Mouse (Mus musculus) MEL (cell line): ENCODE results near the gene Atxn3. TPM values are rescaled to one million over a fixed set of nuclear protein-coding genes. Genes with fewer than 3 reads are reported as not detected.

Source experiments
- DNase-seq: peaks from one replicate; pipeline ENCODE4 v3.0.0; 2011; ENCODE audit warnings: low read depth, low spot score
- H3K27ac ChIP-seq: 2 replicates; pipeline ENCODE4 v1.5.1; 2012; ENCODE audit warnings: low read depth, mild to moderate bottlenecking, control low read depth, low read length, moderate library complexity; ENCODE audit not compliant: control insufficient read depth
- H3K27me3 ChIP-seq, 2 experiments: fragments of 150-350 bp in 1 of 2; sonication (generic) in 1 of 2; 2 replicates each; pipeline ENCODE4 v1.6.1; 2012; ENCODE audit warnings: low read length in 2 of 2, mild to moderate bottlenecking in 2 of 2, improper control_type of control experiment in 1 of 2, moderate library complexity in 1 of 2; ENCODE audit not compliant: insufficient read depth in 2 of 2, control insufficient read depth in 1 of 2
- H3K36me3 ChIP-seq, 2 experiments: 2 replicates each; pipeline ENCODE4 v1.6.1; 2012 to 2014; ENCODE audit warnings: low read length in 2 of 2, improper control_type of control experiment in 1 of 2, inconsistent platforms in 1 of 2, mild to moderate bottlenecking in 1 of 2; ENCODE audit not compliant: insufficient read depth in 2 of 2, control insufficient read depth in 1 of 2
- H3K4me1 ChIP-seq, 2 experiments: fragments of 150-350 bp in 1 of 2; sonication (generic) in 1 of 2; 2 replicates each; pipeline ENCODE4 v1.6.1; 2012; ENCODE audit warnings: low read length in 2 of 2, improper control_type of control experiment in 1 of 2, mild to moderate bottlenecking in 1 of 2; ENCODE audit not compliant: insufficient read depth in 2 of 2, control insufficient read depth in 1 of 2
- H3K4me3 ChIP-seq, 2 experiments: fragments of 150-350 bp in 1 of 2; sonication (generic) in 1 of 2; 2 replicates each; pipeline ENCODE4 v1.5.1; 2012; ENCODE audit warnings: low read depth in 2 of 2, low read length in 2 of 2, mild to moderate bottlenecking in 2 of 2, moderate library complexity in 2 of 2, control low read depth in 1 of 2, improper control_type of control experiment in 1 of 2; ENCODE audit not compliant: control insufficient read depth in 1 of 2, insufficient read depth in 1 of 2
- H3K79me2 ChIP-seq: 2 replicates; pipeline ENCODE4 v1.6.1; 2012; ENCODE audit warnings: mild to moderate bottlenecking, low read length, moderate library complexity; ENCODE audit not compliant: control insufficient read depth, poor library complexity, insufficient read depth
- H3K9ac ChIP-seq: 2 replicates; pipeline ENCODE4 v1.6.1; 2012; ENCODE audit warnings: low read depth, mild to moderate bottlenecking, control low read depth, low read length, moderate library complexity; ENCODE audit not compliant: control insufficient read depth, poor library complexity, severe bottlenecking
- H3K9me3 ChIP-seq: fragments of 150-350 bp; sonication (generic); replicated peaks from 2 replicates; pipeline ENCODE4 v1.6.1; 2012; ENCODE audit warnings: mild to moderate bottlenecking, low read length, improper control_type of control experiment, moderate library complexity; ENCODE audit not compliant: insufficient read depth
- BHLHE40 ChIP-seq: IDR thresholded peaks from 2 replicates; pipeline ENCODE4 v1.6.1; 2012; ENCODE audit warnings: low read depth, mild to moderate bottlenecking, inconsistent platforms, low read length, improper control_type of control experiment, borderline replicate concordance
- CHD1 ChIP-seq: IDR thresholded peaks from 2 replicates; pipeline ENCODE4 v1.6.1; 2012; ENCODE audit warnings: low read depth, mild to moderate bottlenecking, inconsistent platforms, low read length, improper control_type of control experiment
- CTCF ChIP-seq, 3 experiments: IDR thresholded peaks in 2 of 3; conservative IDR thresholded peaks in 1 of 3; 2 replicates each; pipeline ENCODE4 v1.5.1; 2011 to 2012; ENCODE audit warnings: low read length in 3 of 3, low read depth in 2 of 3, mild to moderate bottlenecking in 2 of 3, improper control_type of control experiment in 1 of 3, inconsistent platforms in 1 of 3, mixed read lengths in 1 of 3, moderate library complexity in 1 of 3; ENCODE audit not compliant: control insufficient read depth in 1 of 3, insufficient read depth in 1 of 3, poor library complexity in 1 of 3, severe bottlenecking in 1 of 3
- E2F4 ChIP-seq: IDR thresholded peaks from 2 replicates; pipeline ENCODE4 v1.6.1; 2011; ENCODE audit warnings: low read depth, low read length, improper control_type of control experiment, borderline replicate concordance
- ELF1 ChIP-seq: IDR thresholded peaks from 2 replicates; pipeline ENCODE4 v1.6.1; 2014; ENCODE audit warnings: low read depth, mild to moderate bottlenecking, inconsistent platforms, low read length, improper control_type of control experiment, moderate library complexity
- EP300 ChIP-seq, 2 experiments: IDR thresholded peaks; 2 replicates each; pipeline ENCODE4 v1.6.1; 2011; ENCODE audit warnings: improper control_type of control experiment in 2 of 2, low read length in 2 of 2, low read depth in 1 of 2, mild to moderate bottlenecking in 1 of 2
- ETS1 ChIP-seq: IDR thresholded peaks from 2 replicates; pipeline ENCODE4 v1.6.1; 2012; ENCODE audit warnings: low read depth, mild to moderate bottlenecking, inconsistent platforms, low read length, improper control_type of control experiment, moderate library complexity
- GATA1 ChIP-seq: IDR thresholded peaks from 2 replicates; pipeline ENCODE4 v1.6.1; 2011; ENCODE audit warnings: low read depth, low read length, improper control_type of control experiment
- HCFC1 ChIP-seq: IDR thresholded peaks from 2 replicates; pipeline ENCODE4 v1.6.1; 2012; ENCODE audit warnings: low read depth, mild to moderate bottlenecking, inconsistent platforms, low read length, improper control_type of control experiment, moderate library complexity
- MAFK ChIP-seq: IDR thresholded peaks from 2 replicates; pipeline ENCODE4 v1.6.1; 2011; ENCODE audit warnings: low read depth, mild to moderate bottlenecking, low read length, improper control_type of control experiment, borderline replicate concordance
- MAZ ChIP-seq: IDR thresholded peaks from 2 replicates; pipeline ENCODE4 v1.6.1; 2012; ENCODE audit warnings: low read depth, mild to moderate bottlenecking, inconsistent platforms, low read length, improper control_type of control experiment
- MXI1 ChIP-seq: IDR thresholded peaks from 2 replicates; pipeline ENCODE4 v1.6.1; 2011; ENCODE audit warnings: mild to moderate bottlenecking, low read depth, low read length, improper control_type of control experiment
- MYB ChIP-seq: IDR thresholded peaks from 2 replicates; pipeline ENCODE4 v1.6.1; 2011; ENCODE audit warnings: mild to moderate bottlenecking, low read depth, low read length, improper control_type of control experiment
- MYC ChIP-seq: IDR thresholded peaks from 2 replicates; pipeline ENCODE4 v1.6.1; 2011; ENCODE audit warnings: low read depth, mild to moderate bottlenecking, low read length, improper control_type of control experiment, moderate library complexity
- NELFE ChIP-seq: IDR thresholded peaks from 2 replicates; pipeline ENCODE4 v1.6.1; 2011; ENCODE audit warnings: low read depth, low read length, improper control_type of control experiment
- NRF1 ChIP-seq: IDR thresholded peaks from 2 replicates; pipeline ENCODE4 v1.6.1; 2014; ENCODE audit warnings: low read depth, mild to moderate bottlenecking, inconsistent platforms, low read length, improper control_type of control experiment, moderate library complexity; ENCODE audit not compliant: poor library complexity, insufficient read depth, severe bottlenecking
- POLR2A ChIP-seq, 2 experiments: IDR thresholded peaks; 2 replicates each; pipeline ENCODE4 v1.6.1; 2011 to 2012; ENCODE audit warnings: low read length in 2 of 2, mild to moderate bottlenecking in 2 of 2, control low read depth in 1 of 2, improper control_type of control experiment in 1 of 2, low read depth in 1 of 2, moderate library complexity in 1 of 2; ENCODE audit not compliant: control insufficient read depth in 1 of 2, insufficient read depth in 1 of 2, poor library complexity in 1 of 2
- POLR2AphosphoS2 ChIP-seq: IDR thresholded peaks from 2 replicates; pipeline ENCODE4 v1.6.1; 2011; ENCODE audit warnings: low read length, improper control_type of control experiment
- POLR2AphosphoS5 ChIP-seq: IDR thresholded peaks from 2 replicates; pipeline ENCODE4 v1.6.1; 2012; ENCODE audit warnings: low read depth, borderline replicate concordance, mild to moderate bottlenecking, inconsistent platforms, low read length, moderate library complexity, mixed read lengths
- RCOR1 ChIP-seq: IDR thresholded peaks from 2 replicates; pipeline ENCODE4 v1.6.1; 2012; ENCODE audit warnings: low read depth, mild to moderate bottlenecking, inconsistent platforms, low read length, improper control_type of control experiment
- SIN3A ChIP-seq: IDR thresholded peaks from 2 replicates; pipeline ENCODE4 v1.6.1; 2012; ENCODE audit warnings: low read length, improper control_type of control experiment, inconsistent platforms
- TAL1 ChIP-seq: IDR thresholded peaks from 2 replicates; pipeline ENCODE4 v1.6.1; 2012; ENCODE audit warnings: mild to moderate bottlenecking, inconsistent platforms, low read length, moderate library complexity, mixed read lengths
- TBP ChIP-seq: IDR thresholded peaks from 2 replicates; pipeline ENCODE4 v1.8.0; 2011; ENCODE audit warnings: low read depth, low read length, improper control_type of control experiment
- TCF12 ChIP-seq: IDR thresholded peaks from 2 replicates; pipeline ENCODE4 v1.6.1; 2014; ENCODE audit warnings: low read depth, mild to moderate bottlenecking, inconsistent platforms, low read length, improper control_type of control experiment, moderate library complexity
- USF1 ChIP-seq: IDR thresholded peaks from 2 replicates; pipeline ENCODE4 v1.6.1; 2014; ENCODE audit warnings: low read depth, mild to moderate bottlenecking, inconsistent platforms, low read length, improper control_type of control experiment, moderate library complexity
- ZKSCAN1 ChIP-seq: IDR thresholded peaks from 2 replicates; pipeline ENCODE4 v1.6.1; 2012; ENCODE audit warnings: low read depth, mild to moderate bottlenecking, inconsistent platforms, low read length, improper control_type of control experiment, moderate library complexity
- polyA plus RNA-seq, 2 experiments: library from polyadenylated mRNA; stranded (reverse) in 1 of 2; unstranded in 1 of 2; fragments of >175 nt in 1 of 2; fragments of >200 nt in 1 of 2; gene quantifications; 2 replicates each; pipeline versions ENCODE4 v1.2.1 to v1.2.4; 2012; ENCODE audit warnings: low replicate concordance in 2 of 2, low read depth in 1 of 2; ENCODE audit not compliant: insufficient read length in 2 of 2, insufficient read depth in 1 of 2, missing spikeins in 1 of 2
- total RNA-seq: library from RNA; depleted of rRNA; stranded (reverse); fragments of 300-350 nt; gene quantifications from 2 replicates; pipeline ENCODE4 v1.2.3, GENCODE M21; 2012

The Atxn3 gene
- total and polyA plus RNA-seq, 3 experiments: 21.8 to 400 (median 27.8) TPM

DNA sequence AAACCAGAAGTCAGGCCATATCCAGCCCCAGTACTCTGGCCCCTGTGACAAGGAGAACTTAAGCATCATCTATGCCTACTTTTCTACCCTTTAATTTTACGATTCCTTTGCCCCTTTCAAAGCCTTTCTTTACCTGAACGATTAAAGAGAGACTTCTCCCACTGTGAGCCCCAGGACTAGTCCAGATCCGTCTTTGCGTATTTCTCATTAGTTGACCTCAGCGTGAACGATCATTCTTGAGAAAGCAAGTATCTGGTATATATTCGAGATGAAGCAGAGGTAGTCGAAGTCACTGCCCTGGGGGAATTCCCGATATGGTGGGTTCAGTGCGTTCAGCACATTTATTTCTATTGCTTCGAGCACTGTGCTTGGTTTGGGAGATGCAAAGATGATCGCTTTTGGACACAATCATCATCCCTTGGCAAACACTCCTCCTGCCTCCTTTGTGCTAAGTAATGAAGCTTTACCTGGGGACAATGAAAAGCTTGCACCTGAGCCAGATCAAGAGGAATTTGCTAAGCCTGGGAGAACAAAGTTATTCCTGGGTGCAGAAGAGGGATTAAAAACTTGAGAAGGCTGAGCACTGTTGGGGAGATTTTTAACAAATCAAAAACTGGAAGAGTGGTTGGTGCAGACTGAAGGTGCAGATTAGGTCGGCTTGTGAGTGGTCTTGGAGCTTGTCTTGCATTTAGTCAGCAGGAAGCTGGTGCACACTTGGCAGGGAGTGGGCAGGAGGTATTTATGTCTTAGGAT, 18.8 kb upstream of the Atxn3 start:
- Histone ChIP-seq H3K36me3 (peaks cover 0 to 60% of the 10 kb centered on the region in 2 experiments; a peak in 3 of 4 replicates), H3K9ac (peak overlapping the region; percentile 96), H3K79me2 (peaks cover 61% of the 10 kb centered on the region), H3K4me1 (peaks cover 17 to 42% of the 10 kb centered on the region in 2 experiments), H3K4me3 (peak overlapping the region; percentile 79 to 92), H3K27ac (peak overlapping the region; percentile 100), H3K9me3 (no peaks in the 10 kb centered on the region), H3K27me3 (no peaks in the 10 kb centered on the region)
- no peak for DNase-seq
- TF ChIP-seq BHLHE40: no peak
- TF ChIP-seq TBP: 0 out of 2 replicates have a peak, but pooled peaks have one; percentile 10
- 0 out of 4 replicates have a peak, but pooled peaks of 1 of the 2 experiments have one; percentile 5 for TF ChIP-seq EP300 (IDR thresholded peaks at IDR 0.05; ENCODE audit: low read depth in 1 of 2, low read length in 2 of 2)
- TF ChIP-seq TCF12: peak; percentile 1; the same call in 1 of the 2 replicates
- peak; percentile 27; the same call in 1 of the 2 replicates for TF ChIP-seq MAZ
- no peak for TF ChIP-seq GATA1
- no peak for TF ChIP-seq MYB
- TF ChIP-seq NELFE: peak; percentile 15; the same call in 1 of the 2 replicates
- no peak for TF ChIP-seq TAL1
- no peak for TF ChIP-seq CTCF (IDR thresholded peaks at IDR 0.05 in 2 of 3, conservative IDR thresholded peaks at IDR 0.05 in 1 of 3; ENCODE audit: control insufficient read depth in 1 of 3, insufficient read depth in 1 of 3, low read depth in 2 of 3, low read length in 3 of 3, poor library complexity in 1 of 3, severe bottlenecking in 1 of 3)
- no peak for TF ChIP-seq POLR2AphosphoS2
- no peak for TF ChIP-seq SIN3A
- TF ChIP-seq ZKSCAN1: 0 out of 2 replicates have a peak, but pooled peaks have one; percentile 19
- no peak for TF ChIP-seq MYC
- peak; percentile 84 for TF ChIP-seq CHD1
- no peak for TF ChIP-seq ELF1
- no peak for TF ChIP-seq RCOR1

DNA sequence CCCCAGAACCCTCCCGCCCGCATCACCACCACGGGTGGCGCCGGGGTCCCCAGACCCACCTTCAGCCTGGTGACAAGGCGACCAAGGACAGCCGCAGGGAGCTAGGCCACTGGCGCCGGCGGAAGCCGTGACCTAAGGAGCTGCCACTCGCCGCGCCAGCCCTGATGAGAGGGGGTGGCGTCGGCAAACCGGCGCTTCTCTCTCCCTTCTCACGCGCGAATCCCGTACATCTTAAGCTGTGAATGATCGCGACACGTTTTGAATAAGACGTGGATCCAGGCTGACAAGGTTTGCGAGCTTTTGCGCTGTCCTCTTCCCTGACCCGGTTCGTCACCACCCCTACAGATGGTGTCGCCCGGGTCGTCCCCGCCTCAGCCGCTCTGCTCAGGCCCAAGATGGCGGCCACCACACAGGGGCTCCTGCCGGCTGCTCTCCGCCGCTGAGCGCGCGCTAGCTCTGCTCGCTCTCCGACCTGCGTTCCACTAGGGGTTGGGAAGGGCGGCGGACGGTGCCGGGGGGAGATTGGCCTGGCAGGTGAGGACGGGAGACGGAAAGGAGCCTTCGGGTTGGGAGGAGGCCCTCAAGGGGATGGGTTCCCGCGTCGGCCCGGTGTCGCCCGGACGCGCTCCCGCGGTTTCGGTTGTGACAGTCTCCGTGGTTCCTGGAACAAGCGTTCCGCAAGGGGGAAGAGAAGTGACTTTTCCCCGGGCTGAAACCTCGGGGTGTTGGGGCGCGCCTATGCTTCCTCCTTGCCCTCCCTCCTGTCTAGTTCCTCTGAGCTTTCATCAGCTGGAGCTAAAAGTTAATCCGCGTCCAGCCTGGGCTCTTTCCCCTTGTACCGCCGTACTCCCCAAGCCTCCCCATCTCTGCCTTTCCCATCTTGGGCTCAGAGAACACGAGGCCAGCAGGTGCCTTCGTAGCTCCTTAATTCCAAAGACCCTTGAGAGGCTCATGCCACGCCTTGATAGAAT, 17.8 kb upstream of the Atxn3 start, which contains the start of gene Cpsf2:
Cpsf2 (plus strand) TSS at position 388 of the 971 bp plus-strand sequence.
- Histone ChIP-seq H3K9ac (peak within 1 kb of the TSS; percentile 96), H3K27me3 (no peaks in the 10 kb centered on the region), H3K4me1 (peaks cover 10 to 36% of the 10 kb centered on the region in 2 experiments), H3K79me2 (peaks cover 61% of the 10 kb centered on the region), H3K4me3 (peak within 1 kb of the TSS; percentile 79 to 92), H3K36me3 (peaks cover 0 to 53% of the 10 kb centered on the region in 2 experiments; a peak in 2 of 4 replicates), H3K27ac (peak within 1 kb of the TSS; percentile 100), H3K9me3 (no peaks in the 10 kb centered on the region)
- peak; percentile 89 for DNase-seq
- no peak for TF ChIP-seq GATA1
- TF ChIP-seq NELFE: peak; percentile 69
- TF ChIP-seq BHLHE40: no peak
- no peak for TF ChIP-seq USF1
- peak; percentile 87 for TF ChIP-seq TBP
- no peak for TF ChIP-seq EP300 (IDR thresholded peaks at IDR 0.05; ENCODE audit: low read depth in 1 of 2, low read length in 2 of 2)
- no peak for TF ChIP-seq MAFK
- no peak for TF ChIP-seq POLR2AphosphoS2
- peak; percentile 78 to 93; a peak in 3 of 4 replicates for TF ChIP-seq POLR2A (IDR thresholded peaks at IDR 0.05; ENCODE audit: control insufficient read depth in 1 of 2, insufficient read depth in 1 of 2, low read depth in 1 of 2, low read length in 2 of 2, poor library complexity in 1 of 2)
- TF ChIP-seq POLR2AphosphoS5: 0 out of 2 replicates have a peak, but pooled peaks have one; percentile 48
- 0 out of 2 replicates have a peak, but pooled peaks have one; percentile 8 for TF ChIP-seq ETS1
- 0 out of 2 replicates have a peak, but pooled peaks have one; percentile 62 for TF ChIP-seq E2F4
- TF ChIP-seq TCF12: no peak
- TF ChIP-seq MXI1: 0 out of 2 replicates have a peak, but pooled peaks have one; percentile 25
- 0 out of 2 replicates have a peak, but pooled peaks have one; percentile 30 for TF ChIP-seq NRF1
- TF ChIP-seq HCFC1: peak; percentile 87
- TF ChIP-seq MYB: no peak
